Mouse (Mus musculus) stomach, embryonic 14.5 days (tissue): ENCODE results near the gene Slc24a2. TPM values are rescaled to one million over a fixed set of nuclear protein-coding genes. Genes with fewer than 3 reads are reported as not detected.

Experiments
- ATAC-seq: fragments of 200-750 bp; cut with Nextera tagmentation; 2 replicates; pipeline ENCODE4 v1.8.0; 2017; ENCODE audit warnings: low read depth, moderate TSS enrichment; ENCODE audit not compliant: insufficient number of reproducible peaks, insufficient read depth, low FRiP score
- H3K27ac ChIP-seq: fragments of 300-500 bp; sonication (generic); 2 replicates; pipeline ENCODE4 v1.5.1; 2014; ENCODE audit warnings: mild to moderate bottlenecking, low read length, moderate library complexity, mixed read lengths
- H3K27me3 ChIP-seq: fragments of 300-500 bp; sonication (generic); 2 replicates; pipeline ENCODE4 v1.6.1; 2014; ENCODE audit warnings: low read length, control low read depth, mixed read lengths; ENCODE audit not compliant: control insufficient read depth, insufficient read depth
- H3K36me3 ChIP-seq: fragments of 300-500 bp; sonication (generic); 2 replicates; pipeline ENCODE4 v1.6.1; 2014; ENCODE audit warnings: mild to moderate bottlenecking, control low read depth, low read length, moderate library complexity, mixed read lengths; ENCODE audit not compliant: control insufficient read depth, insufficient read depth
- H3K4me1 ChIP-seq: fragments of 300-500 bp; sonication (generic); 2 replicates; pipeline ENCODE4 v1.6.1; 2014; ENCODE audit warnings: low read length, control low read depth, mixed read lengths; ENCODE audit not compliant: control insufficient read depth, insufficient read depth
- H3K4me2 ChIP-seq: fragments of 300-500 bp; sonication (generic); replicated peaks from 2 replicates; pipeline ENCODE4 v1.6.1; 2014; ENCODE audit warnings: low read depth, low read length, control low read depth
- H3K4me3 ChIP-seq: fragments of 300-500 bp; sonication (generic); 2 replicates; pipeline ENCODE4 v1.5.1; 2014; ENCODE audit warnings: low read depth, low read length, control low read depth
- H3K9ac ChIP-seq: fragments of 300-500 bp; sonication (generic); replicated peaks from 2 replicates; pipeline ENCODE4 v1.6.1; 2014; ENCODE audit warnings: low read depth, mild to moderate bottlenecking, control low read depth, low read length, moderate library complexity, mixed read lengths
- H3K9me3 ChIP-seq: fragments of 300-500 bp; sonication (generic); 2 replicates; pipeline ENCODE4 v1.6.1; 2016; ENCODE audit warnings: low read depth, low read length, control low read depth; ENCODE audit not compliant: control insufficient read depth
- WGBS: fragments of 180-500 bp; shearing (Covaris S2); extraction: QIAGEN DNeasy Blood & Tissue Kit; methylation state at CpG from one replicate; pipeline ENCODE4 v1.1.7; 2014; 5-methylcytosine and 5-hydroxymethylcytosine counted together
- polyA plus RNA-seq: library from polyadenylated mRNA; unstranded; fragments of >200 nt; fragmentation: Nextera tagmentation; extraction: Ambion mirVana; gene quantifications from 2 replicates; pipeline ENCODE4 v1.2.1, GENCODE M21; 2014

Slc24a2 gene
- polyA plus RNA-seq, 1 experiment from 2014 or later: 0.14 TPM

- H3K36me3 ChIP-seq: no peaks in the 10 kb centered on the region
- H3K4me3 ChIP-seq: no peak overlapping the region
- 79% methylated on average over 7 of the region's 7 CpGs for WGBS
- no peaks in the 10 kb centered on the region for H3K27me3 ChIP-seq
- H3K4me2 ChIP-seq: no peak overlapping the region
- no peaks in the 10 kb centered on the region for H3K4me1 ChIP-seq
- no peak overlapping the region for H3K27ac ChIP-seq
- no peak for ATAC-seq
- no peaks in the 10 kb centered on the region for H3K9me3 ChIP-seq
- no peak overlapping the region for H3K9ac ChIP-seq
These were observed 216.3 kb downstream of the Slc24a2 start for GRCm38 (mm10) chr4:87013721-87014620.

GRCm38 (mm10) chr4:86992470-86992869 lies 237.8 kb downstream of the Slc24a2 start:
- no peak overlapping the region for H3K27ac ChIP-seq
- H3K4me1 ChIP-seq: no peaks in the 10 kb centered on the region
- ATAC-seq: no peak
- no peak overlapping the region for H3K4me2 ChIP-seq
- no peak overlapping the region for H3K4me3 ChIP-seq
- no peaks in the 10 kb centered on the region for H3K36me3 ChIP-seq
- no peak overlapping the region for H3K9ac ChIP-seq
- WGBS: 59% methylated on average over 3 of the region's 3 CpGs
- H3K9me3 ChIP-seq: no peaks in the 10 kb centered on the region
- H3K27me3 ChIP-seq: no peaks in the 10 kb centered on the region

GRCm38 (mm10) chr4:86989301-86989700 lies 241.0 kb downstream of the Slc24a2 start:
- H3K4me1 ChIP-seq: no peaks in the 10 kb centered on the region
- no peak overlapping the region for H3K4me3 ChIP-seq
- H3K9ac ChIP-seq: no peak overlapping the region
- no peaks in the 10 kb centered on the region for H3K9me3 ChIP-seq
- H3K4me2 ChIP-seq: no peak overlapping the region
- ATAC-seq: no peak
- H3K36me3 ChIP-seq: no peaks in the 10 kb centered on the region
- WGBS: 65% methylated on average over 6 of the region's 6 CpGs
- no peaks in the 10 kb centered on the region for H3K27me3 ChIP-seq
- H3K27ac ChIP-seq: no peak overlapping the region

GRCm38 (mm10) chr4:86987846-86988245 lies 242.4 kb downstream of the Slc24a2 start:
- Histone ChIP-seq H3K27me3 (no peaks in the 10 kb centered on the region), H3K9ac (no peak overlapping the region), H3K36me3 (no peaks in the 10 kb centered on the region), H3K4me1 (no peaks in the 10 kb centered on the region), H3K9me3 (no peaks in the 10 kb centered on the region), H3K4me3 (no peak overlapping the region), H3K27ac (no peak overlapping the region), H3K4me2 (no peak overlapping the region)
- ATAC-seq: no peak
- WGBS: 79% methylated on average over 4 of the region's 4 CpGs

- no peaks in the 10 kb centered on the region for H3K4me1 ChIP-seq
- H3K27ac ChIP-seq: no peak overlapping the region
- WGBS: 81% methylated on average over 5 of the region's 5 CpGs
- H3K36me3 ChIP-seq: no peaks in the 10 kb centered on the region
- no peaks in the 10 kb centered on the region for H3K9me3 ChIP-seq
- H3K4me3 ChIP-seq: no peak overlapping the region
- H3K9ac ChIP-seq: no peak overlapping the region
- no peak for ATAC-seq
- no peak overlapping the region for H3K4me2 ChIP-seq
- no peaks in the 10 kb centered on the region for H3K27me3 ChIP-seq
These were observed 253.0 kb downstream of the Slc24a2 start for GRCm38 (mm10) chr4:86977272-86977671.

GRCm38 (mm10) chr4:86957576-86958411 lies 272.5 kb downstream of the Slc24a2 start:
- 39% methylated on average over 14 of the region's 14 CpGs for WGBS
- H3K27me3 ChIP-seq: no peaks in the 10 kb centered on the region
- no peaks in the 10 kb centered on the region for H3K4me1 ChIP-seq
- no peak overlapping the region for H3K27ac ChIP-seq
- no peak for ATAC-seq
- H3K4me3 ChIP-seq: no peak overlapping the region
- H3K9me3 ChIP-seq: no peaks in the 10 kb centered on the region
- no peaks in the 10 kb centered on the region for H3K36me3 ChIP-seq
- H3K9ac ChIP-seq: no peak overlapping the region
- no peak overlapping the region for H3K4me2 ChIP-seq

- Histone ChIP-seq H3K27me3 (no peaks in the 10 kb centered on the region), H3K4me3 (no peak overlapping the region), H3K4me1 (no peaks in the 10 kb centered on the region), H3K9me3 (no peaks in the 10 kb centered on the region), H3K9ac (no peak overlapping the region), H3K27ac (no peak overlapping the region), H3K36me3 (no peaks in the 10 kb centered on the region), H3K4me2 (no peak overlapping the region)
- 58% methylated on average over 4 of the region's 4 CpGs for WGBS
- no peak for ATAC-seq
These were observed 274.8 kb downstream of the Slc24a2 start for GRCm38 (mm10) chr4:86955448-86955847.

- H3K4me2 ChIP-seq: no peak overlapping the region
- no peaks in the 10 kb centered on the region for H3K4me1 ChIP-seq
- H3K4me3 ChIP-seq: no peak overlapping the region
- no peak overlapping the region for H3K27ac ChIP-seq
- no peak for ATAC-seq
- H3K9ac ChIP-seq: no peak overlapping the region
- no peaks in the 10 kb centered on the region for H3K9me3 ChIP-seq
- no peaks in the 10 kb centered on the region for H3K27me3 ChIP-seq
- no peaks in the 10 kb centered on the region for H3K36me3 ChIP-seq
- 58% methylated on average over 5 of the region's 5 CpGs for WGBS
These were observed 276.8 kb downstream of the Slc24a2 start for GRCm38 (mm10) chr4:86953519-86953918.
